Mouse (Mus musculus): Measurements from ENCODE around the gene Cnot3.

DNA sequence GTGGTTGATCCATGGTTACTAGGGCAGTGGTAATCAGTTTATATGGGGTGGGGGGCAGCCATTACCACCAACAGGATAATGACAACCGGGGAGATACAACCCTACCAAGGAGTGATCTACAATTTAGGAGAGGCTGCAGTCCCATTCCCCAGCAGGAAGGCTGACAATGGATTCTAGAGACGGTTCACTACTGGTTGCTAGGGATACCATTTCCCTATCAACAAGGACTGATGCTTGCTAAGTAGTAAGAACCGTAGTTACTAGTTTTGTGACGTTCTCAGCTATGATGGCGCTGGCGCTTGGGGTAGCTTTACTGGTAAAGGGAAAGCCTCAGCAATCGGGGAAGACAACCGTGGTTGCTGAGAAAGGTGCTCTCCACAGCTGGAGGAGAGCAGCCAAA, 39.6 kb downstream of the Cnot3 start:
- no peak for TF ChIP-seq CTCF (IDR thresholded peaks at IDR 0.05; ENCODE audit: insufficient read depth, low read length)
- no peak for TF ChIP-seq POLR2A (IDR thresholded peaks at IDR 0.05; ENCODE audit: borderline replicate concordance, extremely low read depth, low read depth, low read length)
